Mouse (Mus musculus) cerebellum, adult 2 months (tissue): ENCODE measurements around the gene Olfr1359.

Source experiments
- CTCF ChIP-seq: fragments of 200-500 bp; IDR thresholded peaks from 2 replicates; pipeline ENCODE4 v1.5.1; 2011; ENCODE audit warnings: low read depth, mild to moderate bottlenecking, control low read depth, low read length, moderate library complexity, borderline replicate concordance; ENCODE audit not compliant: insufficient read depth
- POLR2A ChIP-seq: fragments of 200-500 bp; IDR thresholded peaks from 2 replicates; pipeline ENCODE4 v1.6.1; 2011; ENCODE audit warnings: low read length, control low read depth, borderline replicate concordance; ENCODE audit not compliant: insufficient read depth

GRCm38 (mm10) chr13:21718381-21719080 lies 20.6 kb downstream of the Olfr1359 start:
- no peak for TF ChIP-seq CTCF
- TF ChIP-seq POLR2A = no peak
